Mouse (Mus musculus): ENCODE measurements around the gene Comtd1.

The Comtd1 gene

DNA sequence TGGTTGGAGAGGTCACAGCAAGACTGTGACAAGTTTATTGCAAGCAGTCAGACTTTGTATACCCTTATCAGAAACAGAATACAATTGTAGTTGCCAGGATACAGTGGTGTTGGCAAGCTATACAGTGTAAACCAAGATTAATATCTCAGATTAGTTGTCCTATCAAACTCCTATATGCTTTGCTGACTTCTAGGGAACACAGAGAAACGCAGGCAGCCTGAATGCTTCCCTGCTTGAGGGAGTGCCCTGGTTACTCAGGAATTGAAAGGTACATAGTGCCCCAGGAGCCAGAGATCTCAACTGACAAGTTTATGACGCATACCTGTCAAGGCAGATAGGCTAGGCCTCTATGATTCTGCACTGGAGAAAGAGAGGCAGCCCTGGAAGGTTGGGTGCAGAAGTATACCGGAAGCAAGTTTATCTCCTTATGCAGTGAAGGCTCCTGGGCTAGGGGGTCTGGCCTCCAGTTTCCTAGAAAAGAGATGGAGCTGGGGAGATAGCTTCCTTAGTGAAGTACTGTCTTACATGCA lies 42.1 kb downstream of the Comtd1 start:
- no peak for DNase-seq (ENCODE audit: low spot score in 2 of 2)

DNA sequence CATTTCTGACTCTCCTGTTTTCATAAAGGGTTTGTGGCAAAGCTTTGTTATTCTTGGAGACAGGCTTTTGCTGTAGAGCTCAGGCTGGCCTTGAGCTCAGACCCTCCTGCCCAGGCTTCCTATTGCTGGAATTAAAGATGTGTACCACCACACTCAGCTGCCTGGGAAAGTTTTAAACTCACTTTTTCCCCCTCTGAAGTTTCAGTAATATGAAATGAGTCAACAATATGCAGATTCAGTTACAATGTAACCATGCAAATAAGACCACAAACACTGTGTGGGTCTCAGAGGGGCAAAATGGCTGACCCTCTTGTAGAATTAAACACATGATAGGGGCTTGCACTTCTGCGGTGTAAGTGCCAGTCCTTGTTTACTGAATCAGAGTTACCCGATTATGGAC lies 42.6 kb downstream of the Comtd1 start:
- DNase-seq (ENCODE audit: low spot score in 2 of 2), result no peak

GRCm38 (mm10) chr14:21802543-21803206 lies 46.1 kb downstream of the Comtd1 start:
- DNase-seq (ENCODE audit: low spot score in 2 of 2), result no peak

DNA sequence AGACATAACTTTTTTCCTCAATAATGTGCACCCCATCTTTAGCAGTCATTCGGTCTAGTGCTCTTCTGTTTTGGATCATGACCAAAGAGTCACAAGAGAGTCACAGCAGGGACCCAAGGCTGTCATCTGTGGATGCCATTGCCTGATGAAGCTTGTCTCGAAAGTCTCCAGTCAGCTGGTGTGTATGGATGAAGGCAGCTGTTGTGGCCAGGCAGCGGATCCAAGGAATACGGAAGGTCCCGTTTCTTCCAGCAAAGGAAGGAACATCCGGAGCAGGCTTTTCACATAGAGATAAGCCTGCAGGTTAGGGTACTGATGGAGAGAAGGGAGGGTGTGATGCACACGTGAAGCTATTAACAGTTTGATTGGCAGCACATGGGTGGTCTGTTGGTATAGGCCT lies 47.2 kb downstream of the Comtd1 start:
- DNase-seq (ENCODE audit: low spot score in 2 of 2), result no peak

DNA sequence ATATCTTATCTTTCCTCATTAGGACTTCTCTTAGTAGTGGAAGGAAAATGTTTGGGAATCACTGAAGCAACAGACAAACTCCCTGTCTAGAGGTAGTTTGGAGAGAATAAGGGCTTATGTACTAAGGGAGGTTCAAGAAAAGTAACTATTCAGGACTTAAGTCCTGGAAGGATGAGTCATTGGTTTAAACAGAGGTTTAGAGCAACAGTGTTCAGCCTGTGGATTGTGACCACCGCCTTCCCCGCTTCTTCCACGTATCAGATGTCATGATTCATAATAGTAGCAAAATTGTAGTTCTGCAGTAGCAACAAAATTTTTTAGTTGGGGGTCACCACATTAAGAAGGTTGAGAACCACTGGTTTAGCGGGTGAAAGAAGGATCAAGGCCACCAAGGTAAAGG lies 48.1 kb downstream of the Comtd1 start:
- no peak for DNase-seq (ENCODE audit: low spot score in 2 of 2)
